Mouse (Mus musculus): ENCODE results near the gene Tnni1. TPM values are rescaled to one million over a fixed set of nuclear protein-coding genes. Genes with fewer than 3 reads are reported as not detected.
A peak's percentile ranks its signal among the peaks of the same experiment; 100 is the strongest.

Gene Tnni1
- total and polyA plus RNA-seq, 2 experiments from 2014 or later = 4,392 to 4,592 TPM

GRCm38 (mm10) chr1:135812205-135812604, 33.0 kb downstream of the Tnni1 start:
- WGBS = 25% methylated on average over 3 of the region's 3 CpGs
- peak; percentile 20 for ATAC-seq (ENCODE audit: insufficient read depth, low read depth)
- Histone ChIP-seq H3K27me3 (ENCODE audit: control insufficient read depth, insufficient read depth, low read length) (0 out of 2 replicates have a peak, but pooled peaks cover 5% of the 10 kb centered on the region), H3K9ac (replicated peaks; ENCODE audit: low read depth, low read length) (no peak overlapping the region), H3K27ac (ENCODE audit: low read depth) (peak overlapping the region; percentile 87), H3K36me3 (replicated peaks; ENCODE audit: control insufficient read depth, insufficient read depth, low read length) (peaks cover 34% of the 10 kb centered on the region), H3K4me2 (ENCODE audit: low read depth, low read length) (no peak overlapping the region), H3K4me3 (ENCODE audit: low read depth, low read length) (no peak overlapping the region), H3K9me3 (replicated peaks; ENCODE audit: control insufficient read depth, low read length) (no peaks in the 10 kb centered on the region), H3K4me1 (ENCODE audit: control insufficient read depth, insufficient read depth) (peaks cover 21% of the 10 kb centered on the region)
- TF ChIP-seq EP300 (IDR thresholded peaks at IDR 0.05; ENCODE audit: low read depth) (0 out of 2 replicates have a peak, but pooled peaks have one; percentile 28), CTCF (IDR thresholded peaks at IDR 0.05; ENCODE audit: low read depth) (no peak)
- DNase-seq (ENCODE audit: low spot score) = no peak

GRCm38 (mm10) chr1:135812618-135813017, 33.4 kb downstream of the Tnni1 start:
- Histone ChIP-seq H3K4me2 (ENCODE audit: low read depth, low read length) (no peak overlapping the region), H3K9me3 (replicated peaks; ENCODE audit: control insufficient read depth, low read length) (no peaks in the 10 kb centered on the region), H3K36me3 (replicated peaks; ENCODE audit: control insufficient read depth, insufficient read depth, low read length) (peaks cover 32% of the 10 kb centered on the region), H3K4me3 (ENCODE audit: low read depth, low read length) (no peak overlapping the region), H3K27me3 (ENCODE audit: control insufficient read depth, insufficient read depth, low read length) (0 out of 2 replicates have a peak, but pooled peaks cover 7% of the 10 kb centered on the region), H3K4me1 (ENCODE audit: control insufficient read depth, insufficient read depth) (peaks cover 21% of the 10 kb centered on the region), H3K9ac (replicated peaks; ENCODE audit: low read depth, low read length) (no peak overlapping the region; the same call in 1 of the 2 replicates), H3K27ac (ENCODE audit: low read depth) (peak overlapping the region; percentile 87)
- peak; percentile 34 for ATAC-seq (ENCODE audit: insufficient read depth, low read depth)
- WGBS = 9% methylated on average over 2 of the region's 2 CpGs
- TF ChIP-seq EP300 (IDR thresholded peaks at IDR 0.05; ENCODE audit: low read depth) (no peak), CTCF (IDR thresholded peaks at IDR 0.05; ENCODE audit: low read depth) (no peak)
- DNase-seq (ENCODE audit: low spot score) = no peak

GRCm38 (mm10) chr1:135813071-135813470, 33.8 kb downstream of the Tnni1 start:
- H3K9me3 ChIP-seq (replicated peaks; ENCODE audit: control insufficient read depth, low read length) = no peaks in the 10 kb centered on the region
- DNase-seq (ENCODE audit: low spot score) = no peak
- no peak overlapping the region; the same call in 1 of the 2 replicates for H3K9ac ChIP-seq (replicated peaks; ENCODE audit: low read depth, low read length)
- TF ChIP-seq CTCF (IDR thresholded peaks at IDR 0.05; ENCODE audit: low read depth) = no peak
- TF ChIP-seq EP300 (IDR thresholded peaks at IDR 0.05; ENCODE audit: low read depth) = no peak; the same call in 1 of the 2 replicates
- WGBS = 36% methylated on average over 4 of the region's 4 CpGs
- H3K36me3 ChIP-seq (replicated peaks; ENCODE audit: control insufficient read depth, insufficient read depth, low read length) = peaks cover 28% of the 10 kb centered on the region
- H3K27me3 ChIP-seq (ENCODE audit: control insufficient read depth, insufficient read depth, low read length) = peaks cover 10% of the 10 kb centered on the region; the same call in 1 of the 2 replicates
- peaks cover 21% of the 10 kb centered on the region for H3K4me1 ChIP-seq (ENCODE audit: control insufficient read depth, insufficient read depth)
- peak overlapping the region; percentile 87 for H3K27ac ChIP-seq (ENCODE audit: low read depth)
- H3K4me3 ChIP-seq (ENCODE audit: low read depth, low read length) = no peak overlapping the region
- ATAC-seq (ENCODE audit: insufficient read depth, low read depth) = peak; percentile 18
- H3K4me2 ChIP-seq (ENCODE audit: low read depth, low read length) = no peak overlapping the region

DNA sequence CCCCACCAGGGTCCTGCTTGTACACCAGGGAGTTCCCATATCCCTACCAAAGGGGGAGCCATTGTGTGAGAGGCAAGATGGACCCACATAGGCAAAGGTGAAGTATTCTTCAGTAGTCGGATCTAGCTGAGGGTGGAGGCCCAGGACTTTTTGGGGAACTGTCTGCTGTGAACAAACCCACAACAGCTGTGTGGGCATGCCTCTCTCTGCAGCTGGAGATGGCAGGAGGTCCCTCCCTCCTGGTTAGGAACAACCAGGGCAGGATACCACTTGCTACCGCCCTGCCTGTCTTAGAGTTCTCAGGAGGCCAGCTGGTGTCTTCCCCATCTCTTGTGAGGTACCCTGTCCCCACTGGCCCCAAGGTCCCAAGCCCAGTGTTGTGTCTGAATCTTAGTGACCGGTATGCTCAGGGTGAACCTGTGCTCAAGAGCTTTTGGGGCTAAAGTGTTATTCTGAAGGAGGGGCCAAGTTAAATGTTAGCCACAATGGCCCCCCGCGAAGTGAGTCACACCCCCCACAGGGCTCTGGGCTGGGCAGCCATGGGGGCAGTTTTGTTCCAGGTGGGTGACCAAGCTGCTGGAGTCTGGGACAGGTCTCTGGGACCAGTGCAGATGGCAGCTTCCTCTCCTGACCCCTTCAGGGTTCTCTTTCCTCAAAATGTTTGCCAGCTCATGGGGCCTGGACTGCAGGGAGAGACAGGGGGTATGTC, 34.6 kb downstream of the Tnni1 start:
- peaks cover 20% of the 10 kb centered on the region for H3K36me3 ChIP-seq (replicated peaks; ENCODE audit: control insufficient read depth, insufficient read depth, low read length)
- WGBS = 83% methylated on average over 5 of the region's 5 CpGs
- no peaks in the 10 kb centered on the region for H3K9me3 ChIP-seq (replicated peaks; ENCODE audit: control insufficient read depth, low read length)
- peaks cover 27% of the 10 kb centered on the region for H3K4me1 ChIP-seq (ENCODE audit: control insufficient read depth, insufficient read depth)
- H3K27ac ChIP-seq (ENCODE audit: low read depth) = peak overlapping the region; percentile 87
- no peak for DNase-seq (ENCODE audit: low spot score)
- H3K4me3 ChIP-seq (ENCODE audit: low read depth, low read length) = no peak overlapping the region
- peaks cover 13% of the 10 kb centered on the region for H3K27me3 ChIP-seq (ENCODE audit: control insufficient read depth, insufficient read depth, low read length)
- no peak for ATAC-seq (ENCODE audit: insufficient read depth, low read depth)
- no peak for TF ChIP-seq CTCF (IDR thresholded peaks at IDR 0.05; ENCODE audit: low read depth)
- TF ChIP-seq EP300 (IDR thresholded peaks at IDR 0.05; ENCODE audit: low read depth) = no peak
- no peak overlapping the region for H3K4me2 ChIP-seq (ENCODE audit: low read depth, low read length)
- no peak overlapping the region for H3K9ac ChIP-seq (replicated peaks; ENCODE audit: low read depth, low read length)

DNA sequence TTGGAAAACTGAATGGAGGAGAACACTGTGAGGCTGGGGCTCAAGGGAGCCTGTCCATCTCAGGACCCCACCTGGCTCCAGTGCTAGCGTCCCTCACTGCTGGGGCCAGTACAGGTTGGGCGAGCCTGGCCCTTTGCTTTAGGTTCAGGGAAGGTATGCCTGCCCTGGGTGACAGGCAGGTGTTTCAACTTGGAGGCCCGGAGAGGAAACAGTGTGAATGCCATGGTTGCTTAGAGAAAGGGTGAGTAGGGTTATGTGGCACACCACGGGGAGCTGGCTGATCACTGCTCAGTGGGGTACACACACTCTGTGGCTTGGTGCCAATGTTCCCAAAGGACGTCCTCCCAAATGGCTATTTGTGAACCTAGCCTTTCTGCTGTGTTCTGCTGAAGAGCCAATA, 35.3 kb downstream of the Tnni1 start:
- H3K9ac ChIP-seq (replicated peaks; ENCODE audit: low read depth, low read length) = no peak overlapping the region
- H3K9me3 ChIP-seq (replicated peaks; ENCODE audit: control insufficient read depth, low read length) = no peaks in the 10 kb centered on the region
- ATAC-seq (ENCODE audit: insufficient read depth, low read depth) = no peak
- no peak for DNase-seq (ENCODE audit: low spot score)
- H3K36me3 ChIP-seq (replicated peaks; ENCODE audit: control insufficient read depth, insufficient read depth, low read length) = peaks cover 13% of the 10 kb centered on the region; the same call in 1 of the 2 replicates
- peaks cover 19% of the 10 kb centered on the region for H3K27me3 ChIP-seq (ENCODE audit: control insufficient read depth, insufficient read depth, low read length)
- no peak overlapping the region for H3K4me2 ChIP-seq (ENCODE audit: low read depth, low read length)
- TF ChIP-seq EP300 (IDR thresholded peaks at IDR 0.05; ENCODE audit: low read depth) = no peak
- no peak for TF ChIP-seq CTCF (IDR thresholded peaks at IDR 0.05; ENCODE audit: low read depth)
- WGBS = 71% methylated on average over 5 of the region's 5 CpGs
- no peak overlapping the region for H3K4me3 ChIP-seq (ENCODE audit: low read depth, low read length)
- peaks cover 29% of the 10 kb centered on the region for H3K4me1 ChIP-seq (ENCODE audit: control insufficient read depth, insufficient read depth)
- H3K27ac ChIP-seq (ENCODE audit: low read depth) = no peak overlapping the region

Measured in heart, postnatal 0 days (tissue).